Mouse (Mus musculus) frontal cortex, postnatal 14 days (tissue): ENCODE measurements at regions not wholly inside any gene's neighbourhood (a gene's known extent, or its start where the extent isn't known, plus 50 kb on each side); places are given as distances from the start of the nearest gene placed in this dataset.

Experiments used
- DNase-seq, 2 experiments: peaks; one replicate each; pipeline ENCODE4 v3.0.0; 2022; ENCODE audit warnings: low spot score in 2 of 2

GRCm38 (mm10) chr1:80131354-80131753, 86.9 kb downstream of the Fam124b start:
- DNase-seq, result no peak

- no peak for DNase-seq
These were observed 94.3 kb downstream of the Fam124b start for GRCm38 (mm10) chr1:80123966-80124365.

DNA sequence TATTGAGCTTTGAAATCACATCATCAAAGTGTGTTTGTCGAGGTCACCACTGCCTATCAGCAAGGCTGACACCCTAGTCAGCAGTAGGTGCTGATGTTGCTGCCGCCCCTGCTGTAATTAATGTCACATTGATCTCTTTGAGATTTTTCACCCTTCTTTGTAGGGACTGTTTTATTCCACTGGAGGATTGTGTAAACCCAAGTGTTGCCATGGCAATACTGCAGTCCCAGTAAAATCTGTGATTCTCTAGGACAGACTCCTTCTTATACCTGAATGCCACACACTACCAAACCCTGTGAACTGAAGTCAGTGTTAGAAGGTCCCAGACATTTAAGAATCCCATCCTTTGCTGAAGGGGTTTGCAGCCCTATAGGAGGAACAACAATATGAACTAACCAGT, 102.4 kb downstream of the Fam124b start:
- no peak for DNase-seq

DNA sequence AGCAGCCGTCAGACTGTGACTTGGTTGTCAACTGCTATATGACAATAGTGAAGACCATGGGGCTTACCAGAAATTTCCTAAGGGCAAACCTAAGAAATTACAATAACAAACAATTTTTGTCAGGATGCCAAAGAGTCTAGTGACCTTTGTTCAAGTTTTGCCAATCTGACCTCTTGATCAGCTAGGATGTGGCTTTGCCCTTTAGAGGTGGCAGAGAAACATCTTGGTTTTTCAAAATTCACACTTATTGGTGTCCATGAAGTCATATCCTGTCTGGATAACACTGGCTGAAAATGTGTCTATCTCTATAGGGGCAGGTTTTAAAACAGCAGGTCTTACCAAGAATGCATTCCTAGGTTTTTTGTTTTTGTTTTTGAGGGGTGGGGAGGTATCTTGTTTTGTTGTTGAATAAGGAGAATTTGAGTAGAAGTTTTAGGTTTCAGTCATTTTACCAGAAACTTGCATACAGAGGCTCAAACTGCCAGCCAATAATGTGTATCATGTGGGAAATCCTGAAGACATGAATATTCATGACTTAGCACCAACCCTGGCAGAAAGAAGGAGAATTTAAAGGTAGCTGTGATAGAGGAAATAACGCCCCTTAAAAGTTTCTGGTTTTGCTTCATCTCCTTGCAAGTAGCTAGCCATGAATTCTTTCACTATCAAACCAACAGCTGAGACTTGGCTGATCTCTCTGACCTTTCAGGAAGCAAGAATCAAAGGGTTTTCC, 110.4 kb downstream of the Fam124b start:
- DNase-seq, result no peak

GRCm38 (mm10) chr1:80106269-80106668, 112.0 kb downstream of the Fam124b start:
- no peak for DNase-seq

GRCm38 (mm10) chr1:80098266-80098665, 120.0 kb downstream of the Fam124b start:
- no peak for DNase-seq

- DNase-seq, result no peak
These were observed 126.5 kb downstream of the Fam124b start for GRCm38 (mm10) chr1:80091800-80092199.

GRCm38 (mm10) chr1:80091350-80091749, 126.9 kb downstream of the Fam124b start:
- no peak for DNase-seq

DNA sequence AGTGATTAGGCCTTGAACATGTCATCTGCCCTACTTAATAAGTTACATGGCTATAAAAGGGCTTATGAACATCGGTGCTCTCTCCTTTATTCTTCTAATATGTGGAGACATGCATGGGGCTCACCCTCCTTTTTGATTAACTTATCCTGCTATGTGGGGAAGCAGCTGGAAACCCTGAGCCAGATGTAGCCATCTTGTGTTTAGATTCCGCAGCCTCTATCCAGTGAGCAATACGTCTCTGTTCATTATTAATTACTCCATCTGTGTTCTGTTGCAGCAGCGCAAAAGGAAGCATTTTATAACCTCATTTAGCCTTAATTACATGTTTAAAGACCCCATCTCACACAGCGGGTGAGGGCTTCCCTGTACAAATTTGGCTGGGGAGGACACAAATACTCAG, 129.6 kb downstream of the Fam124b start:
- no peak for DNase-seq

DNA sequence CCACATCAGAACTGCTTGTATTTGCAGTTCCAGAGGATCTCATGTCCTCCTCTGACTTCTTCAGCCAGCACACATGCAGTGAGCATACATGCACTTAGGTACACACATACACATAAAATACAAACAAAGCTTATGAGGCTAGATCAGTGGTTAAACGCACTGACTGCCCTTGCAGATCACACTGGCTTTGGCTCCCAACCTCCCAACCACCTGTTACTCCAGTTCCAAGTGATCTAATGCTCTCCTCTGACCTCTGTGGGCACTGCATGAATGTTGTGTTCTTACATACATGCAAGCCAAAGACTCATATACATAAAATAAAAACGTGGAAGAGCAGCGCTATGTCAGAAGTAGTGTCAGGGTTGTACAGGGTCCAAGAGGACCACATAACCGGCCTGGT, 141.9 kb downstream of the Fam124b start:
- DNase-seq, result no peak

DNA sequence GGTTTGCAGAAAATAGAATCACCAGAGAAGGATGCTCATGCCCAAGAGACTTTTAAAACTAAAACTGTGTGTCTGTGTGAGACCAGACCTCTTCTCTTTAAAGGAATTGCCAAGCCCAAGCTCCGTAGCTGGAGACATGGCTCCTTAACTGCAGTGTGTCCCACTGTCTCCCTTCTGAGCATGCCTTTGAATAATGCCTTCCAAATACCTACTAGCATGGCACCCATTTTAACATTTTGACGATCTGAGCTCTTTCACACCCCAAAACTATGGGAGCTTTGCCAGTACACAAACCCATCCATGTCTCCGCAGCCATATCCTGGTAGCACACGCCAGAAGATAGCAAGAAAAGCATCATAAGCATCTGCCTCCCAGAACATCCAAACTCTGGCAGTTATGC, 143.9 kb downstream of the Fam124b start:
- no peak for DNase-seq

- peak in 1 of 2 experiments; percentile 4 for DNase-seq
These were observed 144.3 kb downstream of the Fam124b start for GRCm38 (mm10) chr1:80073950-80074349.

DNA sequence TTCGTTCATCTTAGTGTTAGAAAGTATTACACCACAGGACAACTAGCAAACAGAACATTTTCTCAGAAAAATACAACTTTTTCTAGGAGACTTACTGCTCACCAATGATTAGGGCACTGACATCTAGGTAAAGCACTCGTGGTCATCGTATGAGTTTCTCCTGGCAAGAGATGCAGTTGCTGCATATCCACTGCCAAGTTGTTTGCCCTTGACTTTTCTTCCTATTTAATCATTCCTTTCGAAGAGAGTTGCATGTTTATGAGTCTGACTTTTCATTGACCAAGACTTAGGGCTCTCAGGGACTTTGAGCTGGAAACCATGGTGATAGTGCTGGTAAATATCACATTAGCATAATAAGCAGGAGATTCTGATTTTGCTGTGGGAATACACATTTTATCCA, 149.1 kb downstream of the Fam124b start:
- DNase-seq, result no peak

DNA sequence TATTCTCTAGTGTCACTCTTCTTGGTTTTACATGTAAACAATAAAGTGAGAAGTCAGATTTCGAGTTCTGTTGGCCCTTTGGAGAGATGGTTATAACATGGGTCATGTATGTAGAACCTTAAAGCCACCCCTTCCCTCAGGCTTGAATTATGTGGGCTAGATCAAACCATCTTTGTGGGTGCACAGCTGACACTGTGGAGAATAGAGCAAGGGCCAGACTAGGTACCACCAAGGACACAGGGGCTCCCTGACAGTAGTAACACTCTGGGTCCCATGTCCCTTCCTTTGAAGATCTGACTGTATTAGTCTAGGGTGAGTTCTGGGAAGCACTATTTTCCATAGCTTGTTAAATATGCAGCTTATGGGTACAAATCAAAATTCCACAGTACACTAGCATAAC, 156.2 kb downstream of the Fam124b start:
- DNase-seq, result no peak

GRCm38 (mm10) chr1:80061632-80062031, 156.6 kb downstream of the Fam124b start:
- no peak for DNase-seq

GRCm38 (mm10) chr1:80045141-80045540, 173.1 kb downstream of the Fam124b start:
- DNase-seq, result no peak

DNA sequence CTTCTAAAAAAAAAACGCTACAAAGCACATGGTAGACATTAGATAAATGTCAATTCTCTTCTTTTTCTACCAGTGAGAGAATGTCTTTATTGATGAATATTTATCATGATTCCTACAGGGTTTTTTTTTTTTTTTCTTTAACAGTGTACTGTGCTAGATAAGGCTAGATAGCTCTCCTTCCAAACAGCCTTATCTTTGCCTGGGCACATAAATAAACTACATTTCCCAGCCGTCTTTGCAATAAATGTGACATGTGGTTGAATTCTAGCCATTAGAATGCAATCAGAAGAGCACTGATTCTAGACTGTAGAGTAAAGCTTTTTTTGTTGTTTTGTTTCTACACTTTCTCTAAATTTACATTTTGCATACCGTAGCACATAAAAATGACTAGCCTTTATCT, 177.9 kb downstream of the Fam124b start:
- DNase-seq, result no peak

DNA sequence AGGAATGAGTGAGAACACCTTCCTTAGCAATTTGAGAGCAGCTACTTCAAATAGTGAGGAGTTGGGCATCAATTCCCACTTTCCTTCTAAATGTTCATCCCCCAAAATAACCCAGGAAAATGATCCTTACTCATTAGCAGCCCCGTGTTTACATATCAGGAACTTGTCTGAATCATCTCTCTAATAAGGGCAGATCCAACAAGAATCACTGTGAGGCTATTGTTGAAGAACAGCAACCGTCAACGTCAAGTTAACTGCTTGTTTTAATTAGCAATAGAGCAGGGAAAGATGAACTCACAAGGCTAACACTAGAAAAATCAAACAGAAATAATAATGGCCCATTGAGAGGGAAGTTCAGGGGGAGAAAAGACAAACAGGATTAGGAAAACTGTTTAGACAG, 178.4 kb downstream of the Fam124b start:
- no peak for DNase-seq

DNA sequence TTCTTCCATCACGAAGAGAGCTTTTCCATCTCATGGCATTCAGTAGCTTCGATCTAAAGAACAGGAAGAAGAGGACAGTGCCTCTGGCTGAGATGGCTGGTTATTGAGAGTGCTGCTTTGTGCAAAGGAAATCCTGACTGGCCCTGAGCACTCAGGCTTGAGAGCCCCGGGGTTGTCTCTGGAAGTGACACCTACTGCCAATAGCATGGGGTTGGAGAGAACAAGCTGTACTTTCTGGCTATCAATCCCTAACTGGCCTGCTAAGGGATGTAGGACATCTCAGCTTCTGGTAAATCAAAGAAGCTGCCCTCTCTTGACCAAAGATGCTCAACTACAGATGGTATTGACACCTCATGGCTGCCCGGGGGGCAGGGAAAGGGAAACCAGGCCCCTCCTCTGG, 178.2 kb upstream of the Serpine2 start:
- DNase-seq, result no peak

DNA sequence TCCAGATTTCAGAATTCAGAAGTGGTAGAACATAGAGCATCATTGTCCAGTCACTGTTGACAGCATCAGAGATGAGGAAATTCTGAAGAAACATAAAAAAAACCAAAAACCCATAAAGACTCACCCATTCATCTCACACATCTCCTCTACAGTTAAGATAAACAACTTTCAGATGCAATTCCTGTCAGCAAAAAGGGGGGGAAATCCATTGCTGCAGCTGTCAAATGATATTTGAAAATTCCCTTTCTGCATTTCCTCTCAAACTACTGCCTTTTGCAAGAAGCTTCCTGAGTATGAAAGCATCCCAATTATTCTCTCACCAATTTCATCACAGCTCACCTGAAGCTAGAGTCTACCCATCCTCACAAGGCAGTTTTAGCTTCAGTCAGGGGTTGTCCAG, 177.1 kb upstream of the Serpine2 start:
- DNase-seq, result no peak

DNA sequence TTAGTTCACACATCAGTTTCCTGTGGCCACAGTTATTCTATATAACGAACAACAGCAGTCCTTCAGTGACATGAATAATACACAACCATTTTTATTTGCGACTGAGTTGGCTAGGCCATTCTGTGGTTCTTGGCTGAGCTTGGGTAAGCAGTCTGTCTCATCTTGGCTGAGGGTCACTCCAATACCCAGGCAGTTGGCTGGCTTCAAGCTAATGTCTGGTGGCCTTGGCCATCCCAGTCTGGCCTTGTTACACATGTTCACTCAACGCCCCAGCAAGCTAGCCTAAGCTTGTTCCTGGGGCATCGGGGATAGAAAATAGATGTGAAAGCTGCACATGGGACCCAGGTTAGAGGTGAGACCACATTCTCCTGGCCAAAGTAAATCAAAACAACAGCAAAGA, 175.5 kb upstream of the Serpine2 start:
- DNase-seq, result no peak

DNA sequence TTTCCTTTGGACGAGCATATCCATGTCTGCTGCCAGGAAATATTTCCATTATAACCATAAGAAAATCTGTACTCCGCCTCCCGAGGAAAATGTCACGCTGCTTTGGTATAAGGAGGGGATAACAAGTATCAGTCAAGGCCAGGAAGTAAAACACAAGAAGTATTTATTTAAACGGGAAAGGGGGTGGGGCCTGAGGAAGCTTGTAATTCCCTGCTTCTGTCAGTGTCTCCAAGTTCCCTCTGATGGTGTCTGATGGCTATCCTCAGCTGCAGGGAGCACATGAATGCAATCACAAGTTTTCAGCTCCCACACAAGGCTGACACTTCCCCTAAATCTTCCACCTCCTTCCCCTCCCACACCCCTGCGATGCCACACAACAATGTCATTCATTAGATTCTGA, 172.5 kb upstream of the Serpine2 start:
- DNase-seq, result no peak

GRCm38 (mm10) chr1:80033121-80033520, 172.1 kb upstream of the Serpine2 start:
- DNase-seq, result no peak

- DNase-seq, result no peak
These were observed 171.5 kb upstream of the Serpine2 start for GRCm38 (mm10) chr1:80032464-80032863.
